Mouse (Mus musculus): ENCODE measurements at regions not wholly inside any gene's neighbourhood (a gene's known extent, or its start where the extent isn't known, plus 50 kb on each side); places are given as distances from the start of the nearest gene placed in this dataset.

DNA sequence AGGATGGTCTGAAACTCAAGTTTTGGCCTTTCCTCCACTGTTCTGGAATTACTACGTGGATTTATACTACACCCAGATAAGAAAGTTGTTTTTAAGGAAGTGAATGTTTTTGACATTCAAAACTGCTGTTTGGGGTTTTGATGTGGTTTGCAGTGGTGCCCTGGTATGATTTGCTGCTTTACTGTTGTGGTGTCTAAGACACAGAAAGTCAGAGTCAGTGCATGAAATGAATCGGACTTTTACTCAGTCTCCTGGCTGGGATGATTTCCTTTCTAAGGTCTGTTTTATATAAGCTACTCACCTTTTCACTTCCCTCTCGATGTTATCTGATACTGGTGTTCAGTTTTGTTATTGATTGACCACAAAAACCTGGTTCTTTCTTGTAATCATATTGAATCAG, 58.2 kb upstream of the Prdx6 start:
- TF ChIP-seq CTCF (IDR thresholded peaks at IDR 0.05; ENCODE audit: low read depth, low read length) (no peak), POLR2A (IDR thresholded peaks at IDR 0.05; ENCODE audit: borderline replicate concordance, low read depth, low read length) (no peak)
